Mouse (Mus musculus): ENCODE data around the gene Cxcr1.

DNA sequence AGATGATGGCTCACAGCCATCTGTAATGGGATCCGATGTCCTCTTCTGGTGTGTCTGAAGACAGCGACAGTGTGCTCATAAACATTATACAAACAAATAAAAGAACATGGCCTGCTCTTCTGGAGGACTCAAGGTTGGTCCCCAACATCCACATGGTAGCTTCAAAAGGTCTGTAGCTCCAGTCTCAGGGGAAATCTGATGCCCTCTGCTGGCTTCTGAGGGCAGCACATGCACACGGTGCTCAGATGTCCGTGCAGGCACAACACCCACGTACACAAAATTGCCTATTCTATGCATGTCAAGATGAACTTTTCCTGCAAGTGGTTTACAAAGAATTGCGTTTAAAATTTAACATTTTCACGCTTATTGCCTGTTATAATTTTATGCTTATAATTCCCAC is 1.5 kb upstream of the Cxcr1 start:
- TF ChIP-seq CTCF (IDR thresholded peaks at IDR 0.05; ENCODE audit: insufficient read depth, low read depth, low read length) (peak; percentile 18; the same call in 1 of the 2 replicates), POLR2A (IDR thresholded peaks at IDR 0.05; ENCODE audit: insufficient read depth, low read depth, low read length) (no peak)

Measured in olfactory bulb, adult 2 months (tissue).